Mouse (Mus musculus) forebrain, postnatal 0 days (tissue): ENCODE data around the gene Noc3l. TPM values are rescaled to one million over a fixed set of nuclear protein-coding genes. Genes with fewer than 3 reads are reported as not detected.

Experiments
- ATAC-seq: fragments of 200-750 bp; cut with Nextera tagmentation; 2 replicates; pipeline ENCODE4 v1.8.0; 2017; ENCODE audit warnings: mild to moderate bottlenecking, moderate library complexity
- DNase-seq: peaks from one replicate; pipeline ENCODE4 v3.0.0-alpha.2; 2015
- H3K27ac ChIP-seq: fragments of 300-500 bp; sonication (generic); 2 replicates; pipeline ENCODE4 v1.5.1; 2014; ENCODE audit warnings: low read depth, mild to moderate bottlenecking, antibody characterized with exemption, low read length, moderate library complexity, mixed read lengths
- H3K27me3 ChIP-seq: fragments of 300-500 bp; sonication (generic); 2 replicates; pipeline ENCODE4 v1.6.1; 2014; ENCODE audit warnings: mild to moderate bottlenecking, low read length, mixed read lengths; ENCODE audit not compliant: insufficient read depth
- H3K36me3 ChIP-seq: fragments of 300-500 bp; sonication (generic); 2 replicates; pipeline ENCODE4 v1.6.1; 2014; ENCODE audit warnings: mild to moderate bottlenecking, moderate library complexity; ENCODE audit not compliant: insufficient read depth
- H3K4me1 ChIP-seq: fragments of 300-500 bp; sonication (generic); 2 replicates; pipeline ENCODE4 v1.6.1; 2014; ENCODE audit warnings: antibody characterized with exemption; ENCODE audit not compliant: insufficient read depth
- H3K4me2 ChIP-seq: fragments of 300-500 bp; sonication (generic); 2 replicates; pipeline ENCODE4 v1.6.1; 2014; ENCODE audit warnings: low read depth, mild to moderate bottlenecking, moderate library complexity
- H3K4me3 ChIP-seq: fragments of 300-500 bp; sonication (generic); 2 replicates; pipeline ENCODE4 v1.5.1; 2014; ENCODE audit warnings: low read depth, low read length, mixed read lengths
- H3K9ac ChIP-seq: fragments of 300-500 bp; sonication (generic); 2 replicates; pipeline ENCODE4 v1.6.1; 2014; ENCODE audit warnings: mild to moderate bottlenecking
- H3K9me3 ChIP-seq: fragments of 300-500 bp; sonication (generic); 2 replicates; pipeline ENCODE4 v1.6.1; 2016; ENCODE audit warnings: low read length
- CTCF ChIP-seq: sonication (generic); IDR thresholded peaks from 2 replicates; pipeline ENCODE4 v1.5.1; 2016; ENCODE audit warnings: antibody characterized with exemption, control low read depth, low read depth
- WGBS: fragments of 180-500 bp; shearing (Covaris S2); extraction: QIAGEN DNeasy Blood & Tissue Kit; methylation state at CpG from one replicate; pipeline ENCODE4 v1.1.7; 2014; 5-methylcytosine and 5-hydroxymethylcytosine counted together
- polyA plus RNA-seq: library from polyadenylated mRNA; unstranded; fragments of >200 nt; fragmentation: Nextera tagmentation; extraction: Ambion mirVana; gene quantifications from 2 replicates; pipeline ENCODE4 v1.2.1, GENCODE M21; 2015
- total RNA-seq: library from RNA; depleted of rRNA; stranded (reverse); fragments of >200 nt; gene quantifications from 2 replicates; pipeline ENCODE4 v1.2.3, GENCODE M21; 2014; rRNA removed

The Noc3l gene
- total and polyA plus RNA-seq, 2 experiments from 2014 or later, result 1.9 to 11.8 TPM

DNA sequence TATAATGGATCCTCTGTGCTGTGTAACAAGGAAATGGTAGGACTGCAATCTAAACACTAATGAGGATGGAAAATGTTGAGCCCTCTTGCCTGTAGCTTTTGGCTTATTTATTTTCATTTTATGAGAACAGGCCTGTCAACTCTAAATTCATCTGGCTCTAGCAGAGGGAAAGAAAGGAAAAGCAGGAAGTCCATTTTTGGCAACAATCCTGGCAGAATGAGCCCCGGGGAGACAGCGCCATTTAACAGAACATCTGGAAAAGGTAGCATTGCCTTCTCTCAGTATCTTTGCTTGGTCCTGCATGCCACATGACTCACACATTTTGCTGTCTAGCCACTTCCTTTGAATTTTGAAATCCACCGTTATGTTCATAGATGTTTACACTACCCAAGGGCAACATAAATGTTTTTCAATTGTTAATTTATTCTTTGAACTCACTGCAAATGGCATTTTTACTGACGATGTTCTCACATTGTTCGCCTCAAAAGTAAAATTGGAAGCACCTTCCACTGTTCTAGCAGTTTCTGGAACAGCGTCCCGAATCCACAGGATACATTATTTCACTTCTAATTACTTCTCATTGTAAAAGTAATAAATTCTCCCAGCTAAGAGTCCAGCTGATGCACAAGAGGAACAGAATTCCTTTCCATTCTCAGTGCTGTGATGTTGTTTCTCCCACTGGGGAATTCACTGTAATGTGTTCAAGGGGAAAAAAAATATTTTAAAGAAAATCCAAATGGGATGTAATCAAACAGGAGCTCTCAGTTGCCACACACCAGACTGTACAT lies 60.2 kb downstream of the Noc3l start:
- Histone ChIP-seq H3K9me3 (no peaks in the 10 kb centered on the region), H3K27me3 (no peaks in the 10 kb centered on the region), H3K4me1 (no peaks in the 10 kb centered on the region), H3K9ac (no peak overlapping the region), H3K27ac (0 out of 2 replicates have a peak overlapping the region, but pooled peaks have one; percentile 29), H3K4me2 (no peak overlapping the region), H3K36me3 (no peaks in the 10 kb centered on the region), H3K4me3 (no peak overlapping the region)
- ATAC-seq (no peak), DNase-seq (no peak)
- WGBS, result 85% methylated on average over 7 of the region's 7 CpGs
- no peak for TF ChIP-seq CTCF

DNA sequence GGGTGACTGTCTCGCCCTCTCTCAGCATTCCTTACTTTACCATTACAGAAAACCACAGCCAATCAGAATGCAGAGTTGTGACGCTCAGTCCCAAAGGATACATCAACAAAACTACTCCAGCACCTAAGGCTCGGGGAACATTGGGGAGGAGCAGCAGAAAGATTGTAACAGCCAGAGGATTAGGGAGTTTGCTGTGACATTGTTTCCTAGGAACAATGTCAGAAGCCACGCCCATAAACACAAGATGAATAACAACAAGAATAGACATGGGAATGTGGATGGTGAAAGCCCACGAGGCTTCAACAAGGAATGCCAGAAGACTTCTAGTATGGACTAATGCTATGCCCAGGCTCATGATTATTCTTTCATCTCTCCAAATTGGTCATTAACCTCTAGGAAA lies 61.0 kb downstream of the Noc3l start:
- no peak for TF ChIP-seq CTCF
- no peak overlapping the region for H3K9ac ChIP-seq
- no peaks in the 10 kb centered on the region for H3K36me3 ChIP-seq
- H3K4me2 ChIP-seq, result no peak overlapping the region
- H3K4me3 ChIP-seq, result no peak overlapping the region
- no peak for ATAC-seq
- 50% methylated on average over 5 of the region's 5 CpGs for WGBS
- H3K27ac ChIP-seq, result no peak overlapping the region
- no peaks in the 10 kb centered on the region for H3K4me1 ChIP-seq
- H3K9me3 ChIP-seq, result no peaks in the 10 kb centered on the region
- H3K27me3 ChIP-seq, result no peaks in the 10 kb centered on the region
- DNase-seq, result no peak

DNA sequence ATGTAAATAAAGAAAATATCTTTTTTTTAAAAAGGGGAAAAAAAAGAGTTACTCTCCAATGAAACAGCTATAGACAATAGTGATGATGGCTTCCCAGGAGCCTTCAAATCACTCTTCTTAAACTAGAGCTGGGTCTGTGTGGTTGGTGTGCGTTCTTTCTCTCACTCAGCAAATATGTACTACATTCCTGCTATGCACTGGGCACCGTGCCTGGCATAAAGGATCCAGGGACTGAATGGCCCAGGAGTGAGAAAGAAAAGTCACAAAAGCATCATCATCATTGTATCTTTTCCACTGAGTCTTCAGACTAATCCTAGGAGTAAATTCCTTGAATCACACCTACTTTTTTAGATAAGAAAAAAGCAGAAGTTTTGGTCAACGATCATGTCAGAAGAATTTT lies 61.9 kb downstream of the Noc3l start:
- ATAC-seq (no peak), DNase-seq (no peak)
- Histone ChIP-seq H3K9ac (no peak overlapping the region), H3K36me3 (no peaks in the 10 kb centered on the region), H3K4me1 (no peaks in the 10 kb centered on the region), H3K27ac (no peak overlapping the region), H3K4me2 (no peak overlapping the region), H3K27me3 (no peaks in the 10 kb centered on the region), H3K9me3 (no peaks in the 10 kb centered on the region), H3K4me3 (no peak overlapping the region)
- TF ChIP-seq CTCF, result no peak
- WGBS, result 76% methylated on average over 3 of the region's 3 CpGs

DNA sequence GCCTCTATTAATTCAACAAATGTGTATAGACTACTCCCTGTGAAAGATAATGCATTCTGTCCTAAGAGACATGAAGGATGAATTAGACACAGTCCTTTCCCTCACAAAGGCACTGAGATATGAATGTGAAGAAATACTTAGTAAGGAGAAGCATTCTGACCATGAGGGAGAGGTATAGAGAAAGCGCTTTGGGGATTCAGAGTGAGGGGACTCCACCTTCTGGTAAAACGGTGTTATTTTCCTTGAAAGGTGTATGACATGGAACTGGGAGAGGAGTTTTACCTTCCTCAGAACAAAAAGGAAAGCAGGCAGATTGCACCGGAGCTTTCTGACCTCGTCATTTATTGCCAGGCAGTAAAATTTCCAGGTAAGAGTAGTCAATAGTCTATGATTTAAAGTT lies 68.8 kb downstream of the Noc3l start:
- 66% methylated on average over 4 of the region's 4 CpGs for WGBS
- Histone ChIP-seq H3K36me3 (no peaks in the 10 kb centered on the region), H3K9ac (no peak overlapping the region), H3K27ac (no peak overlapping the region), H3K4me3 (no peak overlapping the region), H3K4me1 (no peaks in the 10 kb centered on the region), H3K9me3 (no peaks in the 10 kb centered on the region), H3K27me3 (no peaks in the 10 kb centered on the region), H3K4me2 (no peak overlapping the region)
- DNase-seq (peak; percentile 10), ATAC-seq (no peak)
- TF ChIP-seq CTCF, result peak; percentile 50

DNA sequence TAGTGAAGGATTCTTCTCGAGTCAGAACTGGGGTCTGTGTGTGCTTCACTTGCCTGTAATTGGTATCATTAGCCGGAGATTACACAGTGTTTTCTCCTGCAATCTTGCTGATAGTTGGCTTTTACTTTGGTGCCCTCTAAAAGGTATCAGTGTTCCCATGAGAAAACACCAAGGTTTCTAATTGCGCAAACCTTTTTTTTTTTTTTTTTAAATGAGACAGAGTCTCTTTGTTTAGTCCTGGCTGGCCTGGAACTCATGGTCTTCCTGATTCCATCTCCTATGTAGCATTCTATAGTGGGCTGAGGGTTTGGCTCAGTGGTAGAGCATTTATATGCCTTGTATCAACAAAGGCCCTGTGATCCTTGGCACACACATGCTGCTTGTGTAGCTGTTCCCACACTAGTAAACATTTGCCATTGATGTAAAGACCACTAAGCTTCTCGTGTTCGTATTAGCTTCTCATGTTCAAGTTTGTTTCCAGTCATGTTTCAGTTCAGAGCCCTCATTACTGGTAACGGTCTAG lies 72.5 kb downstream of the Noc3l start:
- DNase-seq (no peak), ATAC-seq (no peak)
- no peaks in the 10 kb centered on the region for H3K9me3 ChIP-seq
- no peaks in the 10 kb centered on the region for H3K27me3 ChIP-seq
- H3K4me1 ChIP-seq, result no peaks in the 10 kb centered on the region
- H3K27ac ChIP-seq, result no peak overlapping the region
- no peak overlapping the region for H3K4me3 ChIP-seq
- WGBS, result 57% methylated on average over 6 of the region's 6 CpGs
- TF ChIP-seq CTCF, result no peak
- no peak overlapping the region for H3K9ac ChIP-seq
- no peak overlapping the region for H3K4me2 ChIP-seq
- no peaks in the 10 kb centered on the region for H3K36me3 ChIP-seq

DNA sequence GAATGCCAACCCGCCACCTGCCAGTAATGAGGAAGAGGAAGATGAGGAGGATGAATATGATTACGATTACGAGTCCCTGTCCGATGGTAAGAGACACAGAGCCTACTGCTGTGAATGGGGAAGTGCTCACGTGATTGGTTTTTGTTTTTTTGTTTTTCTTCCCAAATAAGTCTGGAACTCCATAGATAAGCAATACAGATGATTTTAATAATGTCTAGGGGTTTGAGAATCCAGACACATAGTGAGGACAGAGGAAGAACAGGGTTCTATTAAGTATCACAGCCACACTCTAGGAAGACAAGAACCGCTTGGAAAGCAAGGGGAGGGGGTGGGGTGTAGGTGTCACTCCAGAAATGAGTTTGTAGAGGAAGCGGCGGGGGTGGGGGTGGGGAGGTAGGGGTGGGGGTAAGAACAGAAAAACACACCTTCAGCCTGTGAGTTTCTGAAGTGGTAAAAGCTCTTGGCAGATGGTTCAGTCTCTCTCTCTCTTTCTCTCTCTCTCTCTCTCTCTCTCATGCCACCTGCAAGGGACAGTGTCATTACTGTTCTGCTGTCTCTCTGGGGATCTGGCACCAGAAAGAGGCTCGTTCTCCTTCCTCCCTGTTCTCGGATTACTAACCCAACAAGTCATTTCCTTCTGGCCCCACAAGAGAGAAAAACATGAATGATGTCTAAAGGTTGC lies 73.1 kb downstream of the Noc3l start:
- H3K27ac ChIP-seq, result no peak overlapping the region
- WGBS, result 70% methylated on average over 10 of the region's 10 CpGs
- no peaks in the 10 kb centered on the region for H3K4me1 ChIP-seq
- no peaks in the 10 kb centered on the region for H3K9me3 ChIP-seq
- H3K4me3 ChIP-seq, result no peak overlapping the region
- DNase-seq (no peak), ATAC-seq (no peak)
- no peaks in the 10 kb centered on the region for H3K27me3 ChIP-seq
- no peak overlapping the region for H3K4me2 ChIP-seq
- H3K9ac ChIP-seq, result no peak overlapping the region
- no peak for TF ChIP-seq CTCF
- H3K36me3 ChIP-seq, result no peaks in the 10 kb centered on the region

DNA sequence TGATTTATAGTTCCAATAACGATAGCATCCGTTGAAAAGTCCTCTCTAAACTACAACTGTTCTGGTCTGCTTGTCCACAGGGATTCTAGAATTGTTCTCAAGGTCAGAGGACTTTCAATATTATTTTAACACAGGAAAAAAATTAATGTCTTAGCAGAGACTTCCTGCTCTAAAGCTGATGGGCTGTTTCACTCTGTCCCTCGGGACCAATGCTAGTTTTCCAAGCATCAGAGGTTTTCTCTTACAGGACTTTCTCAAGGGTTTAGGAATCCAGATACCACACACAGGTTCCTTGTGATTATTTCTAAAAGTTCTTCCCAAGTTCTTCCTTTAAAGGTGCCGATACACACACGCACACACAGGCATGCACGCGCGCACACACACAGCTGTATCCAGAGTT lies 74.5 kb downstream of the Noc3l start:
- Histone ChIP-seq H3K9me3 (no peaks in the 10 kb centered on the region), H3K36me3 (no peaks in the 10 kb centered on the region), H3K4me1 (no peaks in the 10 kb centered on the region), H3K27me3 (no peaks in the 10 kb centered on the region), H3K4me3 (no peak overlapping the region), H3K4me2 (no peak overlapping the region), H3K9ac (no peak overlapping the region), H3K27ac (no peak overlapping the region)
- TF ChIP-seq CTCF, result no peak
- DNase-seq (no peak), ATAC-seq (no peak)
- 91% methylated on average over 8 of the region's 8 CpGs for WGBS

Other genes starting within 250 kb of the Noc3l start
- gene Tbc1d12, start 17.3 kb upstream of the Noc3l start, total RNA-seq, result 30.7 and 34.2 TPM in 2 replicates
- 5.2 and 5.5 TPM in 2 replicates for gene Tbc1d12, start 17.3 kb upstream of the Noc3l start, polyA plus RNA-seq
- gene Hells, start 111.7 kb upstream of the Noc3l start, total RNA-seq, result 4.7 and 8.1 TPM in 2 replicates
- 2.7 and 4.8 TPM in 2 replicates for gene Hells, start 111.7 kb upstream of the Noc3l start, polyA plus RNA-seq
- gene Cyp2c55, start 187.8 kb upstream of the Noc3l start, total RNA-seq, result 0.15 TPM in 1 of 2 replicates, not detected in the other
- gene Cyp2c55, start 187.8 kb upstream of the Noc3l start, polyA plus RNA-seq, result not detected in 2 replicates
- 0.23 TPM in 1 of 2 replicates, not detected in the other for gene Cyp2c65, start 241.8 kb upstream of the Noc3l start, total RNA-seq
- gene Cyp2c65, start 241.8 kb upstream of the Noc3l start, polyA plus RNA-seq, result not detected in 2 replicates